Mouse (Mus musculus): ENCODE results near the gene Cct2. TPM values are rescaled to one million over a fixed set of nuclear protein-coding genes. Genes with fewer than 3 reads are reported as not detected.

Cct2 gene
- 272 and 279 TPM in 2 replicates for polyA plus RNA-seq (2016; fragmentation: Nextera tagmentation; extraction: Ambion mirVana)

GRCm38 (mm10) chr10:117063254-117064021, at the start of gene Cct2:
TSS of gene Cct2 (minus strand) at chr10:117063814.
- ATAC-seq (ENCODE audit: insufficient number of reproducible peaks, insufficient read depth, low FRiP score, low TSS enrichment, low read depth): peak; percentile 85
- 1% methylated on average over 67 of the region's 68 CpGs for WGBS
- H3K27ac ChIP-seq: peak within 1 kb of the TSS; percentile 91

GRCm38 (mm10) chr10:117112545-117112944, 48.9 kb upstream of the Cct2 start:
- Histone ChIP-seq H3K4me1 (replicated peaks) (peaks cover 37% of the 10 kb centered on the region), H3K9ac (replicated peaks) (no peak overlapping the region), H3K4me3 (replicated peaks) (no peak overlapping the region), H3K4me2 (no peak overlapping the region), H3K27ac (peak overlapping the region; percentile 42; the same call in 1 of the 2 replicates), H3K27me3 (no peaks in the 10 kb centered on the region), H3K36me3 (no peaks in the 10 kb centered on the region), H3K9me3 (no peaks in the 10 kb centered on the region)
- 21% methylated on average over 2 of the region's 2 CpGs for WGBS
- no peak for ATAC-seq (ENCODE audit: insufficient number of reproducible peaks, insufficient read depth, low FRiP score, low TSS enrichment, low read depth)

More at GRCm38 (mm10) chr10:117063254-117064021, at the start of gene Cct2:
- Histone ChIP-seq H3K36me3 (peaks cover 38% of the 10 kb centered on the region), H3K9ac (replicated peaks) (peak within 1 kb of the TSS; percentile 86), H3K9me3 (no peaks in the 10 kb centered on the region), H3K4me1 (replicated peaks) (peaks cover 13% of the 10 kb centered on the region), H3K27me3 (no peaks in the 10 kb centered on the region), H3K4me2 (peak within 1 kb of the TSS; percentile 93), H3K4me3 (replicated peaks) (peak within 1 kb of the TSS; percentile 91)

GRCm38 (mm10) chr10:117111455-117111854, 47.8 kb upstream of the Cct2 start:
- Histone ChIP-seq H3K36me3 (no peaks in the 10 kb centered on the region), H3K4me1 (replicated peaks) (peaks cover 41% of the 10 kb centered on the region), H3K4me3 (replicated peaks) (no peak overlapping the region), H3K27me3 (no peaks in the 10 kb centered on the region), H3K9ac (replicated peaks) (no peak overlapping the region), H3K9me3 (no peaks in the 10 kb centered on the region), H3K4me2 (no peak overlapping the region), H3K27ac (no peak overlapping the region)
- ATAC-seq (ENCODE audit: insufficient number of reproducible peaks, insufficient read depth, low FRiP score, low TSS enrichment, low read depth): no peak
- WGBS: 74% methylated on average over 7 of the region's 7 CpGs

- 64% methylated on average over 3 of the region's 3 CpGs for WGBS
- H3K4me1 ChIP-seq (replicated peaks): peaks cover 41% of the 10 kb centered on the region
- H3K9me3 ChIP-seq: no peaks in the 10 kb centered on the region
- H3K4me3 ChIP-seq (replicated peaks): no peak overlapping the region
- no peak overlapping the region for H3K9ac ChIP-seq (replicated peaks)
- no peaks in the 10 kb centered on the region for H3K36me3 ChIP-seq
- no peak overlapping the region; the same call in 1 of the 2 replicates for H3K27ac ChIP-seq
- no peak overlapping the region for H3K4me2 ChIP-seq
- no peaks in the 10 kb centered on the region for H3K27me3 ChIP-seq
- no peak for ATAC-seq (ENCODE audit: insufficient number of reproducible peaks, insufficient read depth, low FRiP score, low TSS enrichment, low read depth)
Observed at GRCm38 (mm10) chr10:117110271-117110670, 46.7 kb upstream of the Cct2 start.

- no peak for ATAC-seq (ENCODE audit: insufficient number of reproducible peaks, insufficient read depth, low FRiP score, low TSS enrichment, low read depth)
- no peak overlapping the region for H3K9ac ChIP-seq (replicated peaks)
- 11% methylated on average over 3 of the region's 3 CpGs for WGBS
- H3K36me3 ChIP-seq: no peaks in the 10 kb centered on the region
- H3K4me3 ChIP-seq (replicated peaks): no peak overlapping the region
- H3K27me3 ChIP-seq: no peaks in the 10 kb centered on the region
- peaks cover 28% of the 10 kb centered on the region for H3K4me1 ChIP-seq (replicated peaks)
- H3K4me2 ChIP-seq: no peak overlapping the region
- no peaks in the 10 kb centered on the region for H3K9me3 ChIP-seq
- no peak overlapping the region for H3K27ac ChIP-seq
Observed at GRCm38 (mm10) chr10:117106686-117107085, 43.1 kb upstream of the Cct2 start.

GRCm38 (mm10) chr10:117106244-117106643, 42.6 kb upstream of the Cct2 start:
- Histone ChIP-seq H3K4me1 (replicated peaks) (peaks cover 28% of the 10 kb centered on the region), H3K9ac (replicated peaks) (no peak overlapping the region), H3K9me3 (no peaks in the 10 kb centered on the region), H3K36me3 (no peaks in the 10 kb centered on the region), H3K27me3 (no peaks in the 10 kb centered on the region), H3K27ac (no peak overlapping the region), H3K4me3 (replicated peaks) (no peak overlapping the region), H3K4me2 (no peak overlapping the region)
- no peak for ATAC-seq (ENCODE audit: insufficient number of reproducible peaks, insufficient read depth, low FRiP score, low TSS enrichment, low read depth)
- WGBS: 18% methylated on average over 4 of the region's 4 CpGs

- Histone ChIP-seq H3K27me3 (no peaks in the 10 kb centered on the region), H3K4me2 (no peak overlapping the region), H3K4me1 (replicated peaks) (peaks cover 20% of the 10 kb centered on the region), H3K9ac (replicated peaks) (no peak overlapping the region), H3K27ac (no peak overlapping the region), H3K36me3 (0 out of 2 replicates have a peak, but pooled peaks cover 3% of the 10 kb centered on the region), H3K4me3 (replicated peaks) (no peak overlapping the region), H3K9me3 (no peaks in the 10 kb centered on the region)
- 79% methylated on average over 4 of the region's 4 CpGs for WGBS
- ATAC-seq (ENCODE audit: insufficient number of reproducible peaks, insufficient read depth, low FRiP score, low TSS enrichment, low read depth): no peak
Observed at GRCm38 (mm10) chr10:117105015-117105414, 41.4 kb upstream of the Cct2 start.

GRCm38 (mm10) chr10:117103854-117104598, 40.4 kb upstream of the Cct2 start:
- H3K27ac ChIP-seq: no peak overlapping the region
- H3K9ac ChIP-seq (replicated peaks): no peak overlapping the region
- no peaks in the 10 kb centered on the region for H3K9me3 ChIP-seq
- H3K4me1 ChIP-seq (replicated peaks): peaks cover 18% of the 10 kb centered on the region
- peaks cover 7% of the 10 kb centered on the region; the same call in 1 of the 2 replicates for H3K36me3 ChIP-seq
- no peaks in the 10 kb centered on the region for H3K27me3 ChIP-seq
- no peak overlapping the region for H3K4me3 ChIP-seq (replicated peaks)
- no peak for ATAC-seq (ENCODE audit: insufficient number of reproducible peaks, insufficient read depth, low FRiP score, low TSS enrichment, low read depth)
- no peak overlapping the region for H3K4me2 ChIP-seq

GRCm38 (mm10) chr10:117100175-117100574, 36.6 kb upstream of the Cct2 start:
- ATAC-seq (ENCODE audit: insufficient number of reproducible peaks, insufficient read depth, low FRiP score, low TSS enrichment, low read depth): no peak
- H3K36me3 ChIP-seq: peaks cover 19% of the 10 kb centered on the region; the same call in 1 of the 2 replicates
- 83% methylated on average over 5 of the region's 5 CpGs for WGBS
- H3K4me3 ChIP-seq (replicated peaks): no peak overlapping the region
- no peaks in the 10 kb centered on the region for H3K9me3 ChIP-seq
- H3K9ac ChIP-seq (replicated peaks): no peak overlapping the region
- no peak overlapping the region for H3K27ac ChIP-seq
- no peak overlapping the region for H3K4me2 ChIP-seq
- H3K4me1 ChIP-seq (replicated peaks): peaks cover 9% of the 10 kb centered on the region
- no peaks in the 10 kb centered on the region for H3K27me3 ChIP-seq

GRCm38 (mm10) chr10:117097116-117097698, 33.6 kb upstream of the Cct2 start:
- Histone ChIP-seq H3K27ac (no peak overlapping the region), H3K27me3 (no peaks in the 10 kb centered on the region), H3K9me3 (no peaks in the 10 kb centered on the region), H3K4me2 (no peak overlapping the region), H3K9ac (replicated peaks) (no peak overlapping the region), H3K4me1 (replicated peaks) (peaks cover 15% of the 10 kb centered on the region), H3K4me3 (replicated peaks) (no peak overlapping the region), H3K36me3 (peaks cover 39% of the 10 kb centered on the region)
- no peak for ATAC-seq (ENCODE audit: insufficient number of reproducible peaks, insufficient read depth, low FRiP score, low TSS enrichment, low read depth)
- WGBS: 79% methylated on average over 2 of the region's 2 CpGs

- ATAC-seq (ENCODE audit: insufficient number of reproducible peaks, insufficient read depth, low FRiP score, low TSS enrichment, low read depth): no peak
- H3K4me3 ChIP-seq (replicated peaks): no peak overlapping the region
- H3K36me3 ChIP-seq: peaks cover 39% of the 10 kb centered on the region
- H3K9me3 ChIP-seq: no peaks in the 10 kb centered on the region
- no peak overlapping the region for H3K9ac ChIP-seq (replicated peaks)
- no peak overlapping the region for H3K4me2 ChIP-seq
- no peak overlapping the region for H3K27ac ChIP-seq
- H3K27me3 ChIP-seq: no peaks in the 10 kb centered on the region
- H3K4me1 ChIP-seq (replicated peaks): peaks cover 15% of the 10 kb centered on the region
- WGBS: 87% methylated on average over 6 of the region's 6 CpGs
Observed at GRCm38 (mm10) chr10:117096096-117096495, 32.5 kb upstream of the Cct2 start.

Measured in limb, embryonic 12.5 days (tissue).